Mouse (Mus musculus) myocyte (in vitro differentiated cells): Measurements from ENCODE around the gene Kif13a. TPM values are rescaled to one million over a fixed set of nuclear protein-coding genes. Genes with fewer than 3 reads are reported as not detected.

Source experiments
- H3K27me3 ChIP-seq: one replicate; pipeline ENCODE4 v1.6.1; 2011; ENCODE audit not compliant: control insufficient read depth, insufficient read depth, insufficient read length
- H3K36me3 ChIP-seq: one replicate; pipeline ENCODE4 v1.6.1; 2011; ENCODE audit not compliant: control insufficient read depth, insufficient read depth
- H3K4me2 ChIP-seq: one replicate; pipeline ENCODE4 v1.6.1; 2011; ENCODE audit warnings: low read depth, control low read depth
- H3K4me3 ChIP-seq: one replicate; pipeline ENCODE4 v1.5.1; 2011; ENCODE audit warnings: mild to moderate bottlenecking, control low read depth, moderate library complexity
- H3K79me2 ChIP-seq: one replicate; pipeline ENCODE4 v1.6.1; 2011; ENCODE audit not compliant: control insufficient read depth, insufficient read depth
- H3ac ChIP-seq: one replicate; pipeline ENCODE4 v1.6.1; 2011; ENCODE audit not compliant: control insufficient read depth, insufficient read length
- CEBPB ChIP-seq: IDR thresholded peaks from 2 replicates; pipeline ENCODE4 v1.6.1; 2011; ENCODE audit warnings: mild to moderate bottlenecking, moderate library complexity; ENCODE audit not compliant: poor library complexity, insufficient read depth, severe bottlenecking
- E2F4 ChIP-seq: IDR thresholded peaks from one replicate; pipeline ENCODE4 v1.6.1; 2011; ENCODE audit warnings: mild to moderate bottlenecking, control low read depth, moderate library complexity; ENCODE audit not compliant: insufficient read depth
- MAX ChIP-seq: IDR thresholded peaks from one replicate; pipeline ENCODE4 v1.6.1; 2011; ENCODE audit warnings: low read depth, mild to moderate bottlenecking, control low read depth
- MYOD1 ChIP-seq, 3 experiments: IDR thresholded peaks; one replicate each; pipeline ENCODE4 v1.6.1; 2011; ENCODE audit warnings: control low read depth in 2 of 3, low read depth in 2 of 3, mild to moderate bottlenecking in 2 of 3, moderate library complexity in 1 of 3; ENCODE audit not compliant: insufficient read length in 2 of 3, control insufficient read depth in 1 of 3
- MYOG ChIP-seq, 3 experiments: IDR thresholded peaks; one replicate each; pipeline ENCODE4 v1.6.1; 2011; ENCODE audit warnings: control low read depth in 2 of 3, low read depth in 2 of 3, mild to moderate bottlenecking in 2 of 3; ENCODE audit not compliant: insufficient read length in 2 of 3, control insufficient read depth in 1 of 3, insufficient read depth in 1 of 3
- POLR2A ChIP-seq: IDR thresholded peaks from one replicate; pipeline ENCODE4 v1.6.1; 2011; ENCODE audit warnings: low read depth, mild to moderate bottlenecking, control low read depth, moderate library complexity; ENCODE audit not compliant: insufficient read length
- POLR2AphosphoS2 ChIP-seq: IDR thresholded peaks from one replicate; pipeline ENCODE4 v1.6.1; 2011; ENCODE audit warnings: low read depth, control low read depth; ENCODE audit not compliant: insufficient read length
- REST ChIP-seq: IDR thresholded peaks from one replicate; pipeline ENCODE4 v1.6.1; 2011; ENCODE audit warnings: mild to moderate bottlenecking, control low read depth, moderate library complexity; ENCODE audit not compliant: insufficient read depth, insufficient read length
- SRF ChIP-seq: IDR thresholded peaks from one replicate; pipeline ENCODE4 v1.6.1; 2011; ENCODE audit warnings: low read depth; ENCODE audit not compliant: control insufficient read depth, insufficient read length
- TCF12 ChIP-seq: IDR thresholded peaks from one replicate; pipeline ENCODE4 v1.6.1; 2011; ENCODE audit warnings: mild to moderate bottlenecking, control low read depth; ENCODE audit not compliant: poor library complexity, insufficient read depth, severe bottlenecking
- TCF3 ChIP-seq: IDR thresholded peaks from one replicate; pipeline ENCODE4 v1.6.1; 2011; ENCODE audit warnings: low read depth, control low read depth; ENCODE audit not compliant: insufficient read length
- USF1 ChIP-seq: IDR thresholded peaks from one replicate; pipeline ENCODE4 v1.6.1; 2011; ENCODE audit warnings: low read depth, mild to moderate bottlenecking, control low read depth, moderate library complexity
- polyA plus RNA-seq: library from polyadenylated mRNA; unstranded; fragments of >200 nt; fragmentation: generic; extraction: Trizol; gene quantifications from one replicate; pipeline ENCODE4 v1.2.1, GENCODE M21; 2012; ENCODE audit warnings: missing spikeins

Kif13a gene
- polyA plus RNA-seq, 1 experiment, result 15.4 TPM

DNA sequence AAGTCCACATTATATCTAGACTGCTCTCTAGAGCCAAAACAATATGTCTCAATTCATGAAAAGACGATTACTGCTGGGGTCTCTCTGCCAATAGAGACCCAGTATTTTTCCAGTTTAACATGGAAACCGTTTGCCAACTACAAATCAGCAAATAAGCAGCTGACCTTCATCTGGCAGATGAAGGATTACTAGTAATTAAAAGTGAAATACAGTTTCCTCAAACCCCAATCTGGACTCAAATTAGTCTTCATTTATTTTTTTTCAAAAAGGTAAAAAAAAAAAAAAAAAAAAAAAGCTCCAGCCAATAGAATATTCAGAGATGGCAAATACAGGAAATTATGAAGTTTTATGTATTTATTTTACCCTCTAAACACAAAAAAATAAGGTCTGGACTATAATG is 199.7 kb downstream of the Kif13a start:
- H3K4me2 ChIP-seq, result no peak overlapping the region
- no peak overlapping the region for H3K4me3 ChIP-seq
- no peaks in the 10 kb centered on the region for H3K27me3 ChIP-seq
- H3K36me3 ChIP-seq, result no peaks in the 10 kb centered on the region
- no peak for TF ChIP-seq TCF12
- TF ChIP-seq E2F4, result no peak
- no peak for TF ChIP-seq SRF
- no peak for TF ChIP-seq POLR2AphosphoS2
- TF ChIP-seq MYOG (IDR thresholded peaks at IDR 0.05; ENCODE audit: control insufficient read depth in 1 of 3, insufficient read depth in 1 of 3, insufficient read length in 2 of 3, low read depth in 2 of 3), result no peak
- H3K79me2 ChIP-seq, result peaks cover 27% of the 10 kb centered on the region
- H3ac ChIP-seq, result no peak overlapping the region

GRCm38 (mm10) chr13:46728411-46728810 is 201.3 kb downstream of the Kif13a start:
- peaks cover 43% of the 10 kb centered on the region for H3K79me2 ChIP-seq
- TF ChIP-seq POLR2AphosphoS2 (no peak), MYOG (IDR thresholded peaks at IDR 0.05; ENCODE audit: control insufficient read depth in 1 of 3, insufficient read depth in 1 of 3, insufficient read length in 2 of 3, low read depth in 2 of 3) (no peak), CEBPB (no peak), SRF (no peak), REST (no peak), POLR2A (no peak), MAX (no peak), E2F4 (no peak), USF1 (no peak)

DNA sequence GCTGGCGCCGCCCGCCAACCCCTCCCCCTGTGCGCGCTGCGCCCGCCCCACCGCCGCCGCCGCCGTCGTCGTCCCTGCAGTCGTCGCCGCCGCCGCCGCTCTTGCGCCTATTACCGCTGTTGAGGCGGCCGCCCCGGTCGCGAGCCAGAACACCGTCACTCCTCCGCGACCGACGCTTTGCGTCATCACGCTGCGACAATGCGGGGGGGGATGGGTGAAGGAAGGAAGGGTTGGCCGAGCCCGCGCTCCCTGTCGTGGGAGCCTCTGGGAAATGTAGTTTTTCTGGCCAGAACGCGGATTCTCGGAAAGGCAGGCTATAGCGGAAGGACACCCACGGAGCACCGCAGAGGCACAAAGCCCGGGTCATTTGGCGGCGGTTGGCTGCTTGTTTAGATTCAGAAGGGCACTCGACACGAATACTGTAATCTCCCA is 201.8 kb downstream of the Kif13a start, which contains the start of gene Nup153:
Gene Nup153 (minus strand): TSS at position 104 of the 432 bp plus-strand sequence.
- TF ChIP-seq REST, result no peak
- TF ChIP-seq POLR2A, result peak; percentile 84
- peak in 1 of 3 experiments; percentile 20 for TF ChIP-seq MYOG (IDR thresholded peaks at IDR 0.05; ENCODE audit: control insufficient read depth in 1 of 3, insufficient read depth in 1 of 3, insufficient read length in 2 of 3, low read depth in 2 of 3)
- no peak for TF ChIP-seq TCF12
- no peak for TF ChIP-seq MAX
- peak; percentile 83 for TF ChIP-seq POLR2AphosphoS2
- TF ChIP-seq SRF, result peak; percentile 91
- no peak for TF ChIP-seq TCF3
- peak; percentile 53 for TF ChIP-seq E2F4
- TF ChIP-seq CEBPB, result no peak
- no peak for TF ChIP-seq MYOD1 (IDR thresholded peaks at IDR 0.05; ENCODE audit: control insufficient read depth in 1 of 3, insufficient read length in 2 of 3, low read depth in 2 of 3)
- TF ChIP-seq USF1, result no peak
- peak within 1 kb of the TSS; percentile 94 for H3K4me2 ChIP-seq
- peak within 1 kb of the TSS; percentile 87 for H3ac ChIP-seq
- no peaks in the 10 kb centered on the region for H3K36me3 ChIP-seq
- H3K79me2 ChIP-seq, result peaks cover 48% of the 10 kb centered on the region
- peak within 1 kb of the TSS; percentile 64 for H3K4me3 ChIP-seq
- H3K27me3 ChIP-seq, result no peaks in the 10 kb centered on the region

More at GRCm38 (mm10) chr13:46728411-46728810, 201.3 kb downstream of the Kif13a start:
- H3K4me2 ChIP-seq, result peak overlapping the region; percentile 94
- H3ac ChIP-seq, result no peak overlapping the region
- H3K4me3 ChIP-seq, result peak overlapping the region; percentile 64
- no peaks in the 10 kb centered on the region for H3K27me3 ChIP-seq
- no peaks in the 10 kb centered on the region for H3K36me3 ChIP-seq

- peak overlapping the region; percentile 87 for H3ac ChIP-seq
- H3K79me2 ChIP-seq, result peaks cover 54% of the 10 kb centered on the region
- H3K27me3 ChIP-seq, result no peaks in the 10 kb centered on the region
- H3K4me2 ChIP-seq, result peak overlapping the region; percentile 75
- peak; percentile 33 for TF ChIP-seq POLR2A
- TF ChIP-seq E2F4, result peak; percentile 57
- TF ChIP-seq USF1, result peak; percentile 1
- TF ChIP-seq SRF, result no peak
- peak; percentile 6 for TF ChIP-seq POLR2AphosphoS2
- no peaks in the 10 kb centered on the region for H3K36me3 ChIP-seq
- peak overlapping the region; percentile 64 for H3K4me3 ChIP-seq
Measured at GRCm38 (mm10) chr13:46727038-46727836, 202.4 kb downstream of the Kif13a start.

- H3K4me2 ChIP-seq, result peak overlapping the region; percentile 75
- H3K79me2 ChIP-seq, result peaks cover 62% of the 10 kb centered on the region
- peak overlapping the region; percentile 87 for H3ac ChIP-seq
- peak overlapping the region; percentile 64 for H3K4me3 ChIP-seq
- no peaks in the 10 kb centered on the region for H3K36me3 ChIP-seq
- TF ChIP-seq E2F4 (peak; percentile 78), TCF12 (no peak)
- H3K27me3 ChIP-seq, result no peaks in the 10 kb centered on the region
Measured at GRCm38 (mm10) chr13:46726288-46727037, 203.2 kb downstream of the Kif13a start.
